8 mouse cellular contexts compared by ENCODE assay signal in genomic region chr17:78199626-78200560, GRCm38 (mm10). TPM values are rescaled to one million over a fixed set of nuclear protein-coding genes. Genes with fewer than 3 reads are reported as not detected.
A peak's percentile ranks its signal among the peaks of the same experiment; 100 is the strongest.
DNase-seq lines count a peak whose midpoint lies in the region; TF ChIP-seq lines count a peak whose summit lies in the region.

Gene Crim1, plus strand, starts transcription at chr17:78200248.

- peak; percentile 45 for DNase-seq in ES-E14 (ENCODE audit: low read depth, low spot score)
- DNase-seq in cerebellum, adult 8-10 months, result peak; percentile 75
- DNase-seq in frontal cortex, postnatal 10 days (ENCODE audit: low spot score in 2 of 2), result peak; percentile 55 to 69
- peak; percentile 86 for DNase-seq in hindbrain, embryonic 10.5 days (ENCODE audit: low spot score)
- DNase-seq in layer of hippocampus, postnatal 10 days (ENCODE audit: low spot score in 2 of 2), result peak; percentile 69 to 77
- peak; percentile 76 for DNase-seq in lung, postnatal 14 days
- DNase-seq in ovary, postnatal 36 days (ENCODE audit: low spot score), result peak; percentile 84
- DNase-seq in thymus, postnatal 25 days, result peak; percentile 69

- no peak within 1 kb of the TSS for H3K27ac ChIP-seq in ES-E14 (ENCODE audit: insufficient read depth, low read depth, low read length, poor library complexity, severe bottlenecking)
- H3K27ac ChIP-seq in hindbrain, embryonic 10.5 days, result peak within 1 kb of the TSS; percentile 94

- in situ Hi-C loops in ES-E14 (cut with MboI; ENCODE audit: low sequenced_read_pairs in 2 of 2, unreplicated experiment in 2 of 2), result no loop called here

- H3K9ac ChIP-seq in ES-E14 (ENCODE audit: insufficient read depth, low read depth, low read length, poor library complexity, severe bottlenecking), result peak within 1 kb of the TSS; percentile 86

- peak within 1 kb of the TSS; percentile 82 to 90 for H3K4me3 ChIP-seq in ES-E14 (ENCODE audit: insufficient read depth in 1 of 2, low read depth in 1 of 2, low read length in 2 of 2, poor library complexity in 1 of 2, severe bottlenecking in 1 of 2)
- H3K4me3 ChIP-seq in hindbrain, embryonic 10.5 days, result peak within 1 kb of the TSS; percentile 91

- H3K27me3 ChIP-seq in hindbrain, embryonic 10.5 days (ENCODE audit: insufficient read depth, poor library complexity, severe bottlenecking), result peaks cover 22% of the 10 kb centered on the region

- under 1% methylated on average over 71 of the region's 90 CpGs for WGBS in hindbrain, embryonic 10.5 days

- no peaks in the 10 kb centered on the region; a peak in 1 of 4 replicates for H3K4me1 ChIP-seq in ES-E14 (ENCODE audit: control insufficient read depth in 2 of 2, insufficient read depth in 2 of 2, low read length in 2 of 2, poor library complexity in 1 of 2)
- H3K4me1 ChIP-seq in hindbrain, embryonic 10.5 days (replicated peaks), result peaks cover 38% of the 10 kb centered on the region

- no peaks in the 10 kb centered on the region for H3K9me3 ChIP-seq in ES-E14 (ENCODE audit: control insufficient read depth, insufficient read depth, low read depth, low read length)
- no peaks in the 10 kb centered on the region for H3K9me3 ChIP-seq in hindbrain, embryonic 10.5 days

- H3K36me3 ChIP-seq in ES-E14 (ENCODE audit: control insufficient read depth, insufficient read depth, low read length, poor library complexity, severe bottlenecking), result no peaks in the 10 kb centered on the region
- no peaks in the 10 kb centered on the region for H3K36me3 ChIP-seq in hindbrain, embryonic 10.5 days

TF ChIP-seq in ES-E14, 5 proteins besides CTCF, POLR2A, EP300 and RAD21:
- no peak for TF ChIP-seq ZC3H11A (IDR thresholded peaks at IDR 0.05; ENCODE audit: borderline replicate concordance, low read depth, low read length)
- TF ChIP-seq CHD2 (IDR thresholded peaks at IDR 0.05; ENCODE audit: low read depth, low read length), result no peak

RNA-seq across cellular contexts. Expression of gene Crim1, which starts in this region (rescaled TPM):
- 44.6 and 61.7 TPM in 2 replicates for total RNA-seq in ES-E14 (2012; rRNA removed)
- 3.4 and 4.3 TPM in 2 replicates for polyA plus RNA-seq in hindbrain, embryonic 10.5 days (2016; fragmentation: Nextera tagmentation; extraction: Ambion mirVana)
- 100 to 1,000 TPM in 1 of 2 experiments, 10 to 100 TPM in 1; 96.7 to 108 TPM for total RNA-seq in layer of hippocampus, postnatal 10 days (2021)
